Mouse (Mus musculus) C2C12 (cell line): ENCODE data around the gene Eif4h. TPM values are rescaled to one million over a fixed set of nuclear protein-coding genes. Genes with fewer than 3 reads are reported as not detected.

ENCODE experiments used
- H3K27me3 ChIP-seq: one replicate; pipeline ENCODE4 v1.6.1; 2011; ENCODE audit not compliant: control insufficient read depth, insufficient read depth, insufficient read length
- H3K36me3 ChIP-seq: one replicate; pipeline ENCODE4 v1.6.1; 2011; ENCODE audit not compliant: control insufficient read depth, insufficient read depth
- H3K4me3 ChIP-seq: one replicate; pipeline ENCODE4 v1.5.1; 2011; ENCODE audit warnings: mild to moderate bottlenecking, control low read depth; ENCODE audit not compliant: poor library complexity, insufficient read depth, severe bottlenecking
- H3K79me2 ChIP-seq: one replicate; pipeline ENCODE4 v1.6.1; 2011; ENCODE audit not compliant: control insufficient read depth, insufficient read depth
- H3K79me3 ChIP-seq: one replicate; pipeline ENCODE4 v1.6.1; 2011; ENCODE audit warnings: low read depth, control low read depth
- H3ac ChIP-seq: one replicate; pipeline ENCODE3; 2011; ENCODE audit warnings: low read depth; ENCODE audit not compliant: control insufficient read depth, insufficient read length
- CEBPB ChIP-seq: IDR thresholded peaks from one replicate; pipeline ENCODE4 v1.6.1; 2011; ENCODE audit warnings: low read depth, mild to moderate bottlenecking, control low read depth, moderate library complexity
- CTCF ChIP-seq: IDR thresholded peaks from one replicate; pipeline ENCODE4 v1.5.1; 2011; ENCODE audit not compliant: control insufficient read depth, insufficient read depth, insufficient read length
- FOSL1 ChIP-seq: IDR thresholded peaks from one replicate; pipeline ENCODE4 v1.8.0; 2011; ENCODE audit warnings: mild to moderate bottlenecking, low read length; ENCODE audit not compliant: poor library complexity, insufficient read depth, severe bottlenecking
- MAX ChIP-seq: IDR thresholded peaks from one replicate; pipeline ENCODE4 v1.6.1; 2011; ENCODE audit warnings: mild to moderate bottlenecking, control low read depth
- MYOD1 ChIP-seq: IDR thresholded peaks from one replicate; pipeline ENCODE4 v1.6.1; 2011; ENCODE audit warnings: low read depth; ENCODE audit not compliant: control insufficient read depth, insufficient read length
- MYOG ChIP-seq: IDR thresholded peaks from one replicate; pipeline ENCODE4 v1.6.1; 2011; ENCODE audit not compliant: control insufficient read depth, insufficient read length; ENCODE audit errors: extremely low read depth
- USF1 ChIP-seq: IDR thresholded peaks from one replicate; pipeline ENCODE4 v1.6.1; 2011; ENCODE audit warnings: low read depth, mild to moderate bottlenecking, control low read depth, moderate library complexity
- polyA plus RNA-seq: library from polyadenylated mRNA; unstranded; fragments of >200 nt; fragmentation: generic; extraction: Trizol; gene quantifications from one replicate; pipeline ENCODE4 v1.2.1, GENCODE M21; 2012; ENCODE audit warnings: missing spikeins

The Eif4h gene
- polyA plus RNA-seq, 1 experiment = 427 TPM

GRCm38 (mm10) chr5:134583884-134584213 is 55.4 kb downstream of the Eif4h start:
- Histone ChIP-seq H3K4me3 (no peak overlapping the region), H3K27me3 (no peaks in the 10 kb centered on the region), H3ac (no peak overlapping the region), H3K36me3 (peaks cover 18% of the 10 kb centered on the region), H3K79me2 (peaks cover 40% of the 10 kb centered on the region), H3K79me3 (peaks cover 19% of the 10 kb centered on the region)
- TF ChIP-seq CTCF = no peak
- no peak for TF ChIP-seq MYOG
- no peak for TF ChIP-seq USF1
- no peak for TF ChIP-seq MAX
- no peak for TF ChIP-seq FOSL1
- TF ChIP-seq MYOD1 = no peak
- TF ChIP-seq CEBPB = no peak

GRCm38 (mm10) chr5:134583006-134583883 is 56.0 kb downstream of the Eif4h start:
- Histone ChIP-seq H3K4me3 (peak overlapping the region; percentile 88), H3K79me3 (peaks cover 19% of the 10 kb centered on the region)

GRCm38 (mm10) chr5:134582221-134582907 is 56.9 kb downstream of the Eif4h start:
- Histone ChIP-seq H3K4me3 (peak overlapping the region; percentile 88), H3ac (peak overlapping the region; percentile 99), H3K27me3 (no peaks in the 10 kb centered on the region), H3K36me3 (peaks cover 11% of the 10 kb centered on the region), H3K79me3 (peaks cover 19% of the 10 kb centered on the region), H3K79me2 (peaks cover 40% of the 10 kb centered on the region)
- TF ChIP-seq MYOD1 (no peak), MAX (peak; percentile 30), CTCF (peak; percentile 75)

More at GRCm38 (mm10) chr5:134583006-134583883, 56.0 kb downstream of the Eif4h start:
- peaks cover 40% of the 10 kb centered on the region for H3K79me2 ChIP-seq
- H3K27me3 ChIP-seq = no peaks in the 10 kb centered on the region
- TF ChIP-seq CEBPB (no peak), CTCF (no peak), FOSL1 (no peak), MYOG (no peak), USF1 (no peak), MYOD1 (no peak), MAX (no peak)
- peaks cover 18% of the 10 kb centered on the region for H3K36me3 ChIP-seq
- H3ac ChIP-seq = peak overlapping the region; percentile 99

GRCm38 (mm10) chr5:134581146-134581545 is 58.1 kb downstream of the Eif4h start, which contains the start of gene Rfc2:
Rfc2 (plus strand) TSS chr5:134581366.
- TF ChIP-seq CEBPB (no peak), FOSL1 (no peak), USF1 (no peak), CTCF (no peak), MYOG (no peak), MAX (no peak), MYOD1 (no peak)
- H3K27me3 ChIP-seq = no peaks in the 10 kb centered on the region
- peaks cover 17% of the 10 kb centered on the region for H3K79me3 ChIP-seq
- peaks cover 35% of the 10 kb centered on the region for H3K79me2 ChIP-seq
- H3ac ChIP-seq = no peak within 1 kb of the TSS
- H3K4me3 ChIP-seq = no peak within 1 kb of the TSS
- H3K36me3 ChIP-seq = peaks cover 5% of the 10 kb centered on the region

- Histone ChIP-seq H3K4me3 (no peak overlapping the region), H3K79me2 (peaks cover 16% of the 10 kb centered on the region), H3K36me3 (peaks cover under 1% of the 10 kb centered on the region), H3K27me3 (no peaks in the 10 kb centered on the region), H3ac (no peak overlapping the region), H3K79me3 (peaks cover 9% of the 10 kb centered on the region)
- TF ChIP-seq MYOD1 = no peak
- TF ChIP-seq FOSL1 = no peak
- TF ChIP-seq MAX = no peak
These were observed 60.2 kb downstream of the Eif4h start for GRCm38 (mm10) chr5:134579135-134579534.

- Histone ChIP-seq H3ac (no peak overlapping the region), H3K27me3 (no peaks in the 10 kb centered on the region), H3K36me3 (no peaks in the 10 kb centered on the region), H3K79me3 (no peaks in the 10 kb centered on the region), H3K79me2 (peaks cover under 1% of the 10 kb centered on the region), H3K4me3 (no peak overlapping the region)
- TF ChIP-seq FOSL1 (no peak), CEBPB (no peak), CTCF (no peak), MYOG (no peak), MAX (no peak), USF1 (no peak), MYOD1 (no peak)
These were observed 61.8 kb downstream of the Eif4h start for GRCm38 (mm10) chr5:134577534-134577933.
